Mouse (Mus musculus): ENCODE measurements at regions not wholly inside any gene's neighbourhood (a gene's known extent, or its start where the extent isn't known, plus 50 kb on each side); places are given as distances from the start of the nearest gene placed in this dataset.

DNA sequence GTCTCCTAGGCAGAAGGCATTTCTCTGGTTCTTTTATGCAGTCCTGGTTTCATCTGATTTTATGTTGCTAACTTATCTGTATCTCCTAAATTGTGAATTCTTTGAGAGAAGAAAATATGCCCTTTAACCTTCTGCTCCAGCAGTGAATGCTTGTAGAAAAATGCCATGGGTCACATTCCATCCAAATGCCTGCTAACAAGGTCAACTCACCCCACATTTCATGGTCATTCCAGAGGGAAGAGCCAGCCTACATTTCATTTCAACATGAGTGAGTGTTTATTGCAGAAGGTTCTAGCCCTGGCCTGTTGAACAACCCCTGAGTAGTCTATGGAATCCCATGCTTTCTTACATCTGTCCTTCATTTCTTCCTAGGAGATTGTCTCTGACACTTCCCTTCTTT is 147.7 kb downstream of the Erv3 start:
- peaks cover 4% of the 10 kb centered on the region for H3K27me3 ChIP-seq (replicated peaks)
- TF ChIP-seq FLI1 (IDR thresholded peaks at IDR 0.05; ENCODE audit: low read length) (no peak), GATA1 (IDR thresholded peaks at IDR 0.05; ENCODE audit: borderline replicate concordance, low read length) (no peak)
- no peaks in the 10 kb centered on the region for H3K4me1 ChIP-seq
- no peak overlapping the region for H3K4me3 ChIP-seq (replicated peaks)
- peaks cover 9% of the 10 kb centered on the region for H3K9me3 ChIP-seq
- H3K36me3 ChIP-seq (replicated peaks; ENCODE audit: low read length): no peaks in the 10 kb centered on the region

DNA sequence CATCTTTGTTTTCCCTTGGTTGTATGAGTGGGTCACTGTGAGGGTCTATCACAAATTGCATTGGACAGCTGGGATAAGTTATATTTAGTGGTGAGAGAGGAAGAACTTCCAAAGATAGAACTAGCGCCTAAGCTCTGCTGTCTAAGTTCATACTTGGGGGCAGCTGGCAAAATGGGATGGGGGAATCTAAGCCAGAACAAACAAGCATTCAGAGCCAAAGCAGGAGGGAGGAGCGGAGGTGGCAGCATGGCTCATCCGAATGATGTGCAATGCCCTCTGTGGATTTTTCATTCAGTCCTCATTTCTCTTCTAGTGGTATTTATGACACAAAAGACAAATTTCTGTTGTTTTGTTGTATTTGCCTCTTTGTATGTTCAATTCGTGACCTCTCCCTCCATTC is 144.5 kb upstream of the Adra1d start:
- Histone ChIP-seq H3K4me1 (peaks cover 24% of the 10 kb centered on the region), H3K36me3 (replicated peaks; ENCODE audit: low read length) (no peaks in the 10 kb centered on the region), H3K27me3 (replicated peaks) (peaks cover 20% of the 10 kb centered on the region), H3K4me3 (replicated peaks) (no peak overlapping the region), H3K9me3 (peaks cover 4% of the 10 kb centered on the region; the same call in 1 of the 2 replicates)
- TF ChIP-seq FLI1 (IDR thresholded peaks at IDR 0.05; ENCODE audit: low read length) (no peak), GATA1 (IDR thresholded peaks at IDR 0.05; ENCODE audit: borderline replicate concordance, low read length) (no peak)

DNA sequence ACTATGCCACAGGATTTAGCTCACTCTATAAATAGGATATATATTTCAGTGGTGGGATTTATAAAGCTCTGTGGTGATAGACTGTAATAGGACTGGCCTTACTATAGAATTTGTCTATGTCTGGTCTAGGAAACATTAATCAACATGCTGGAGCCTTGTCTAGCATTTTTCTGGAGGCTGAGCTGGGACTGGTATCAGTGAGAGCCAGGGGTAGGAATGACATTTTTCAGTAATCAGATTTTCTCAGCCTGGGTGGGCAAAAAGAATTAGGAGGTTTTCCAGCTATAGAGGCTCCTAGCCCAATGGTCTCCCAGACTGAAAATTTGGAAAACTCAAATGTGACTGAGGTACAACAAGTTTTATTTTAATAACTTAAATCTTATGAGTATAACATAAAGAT is 142.3 kb upstream of the Adra1d start:
- H3K36me3 ChIP-seq (replicated peaks; ENCODE audit: low read length): no peaks in the 10 kb centered on the region
- peaks cover 4% of the 10 kb centered on the region; the same call in 1 of the 2 replicates for H3K9me3 ChIP-seq
- H3K4me1 ChIP-seq: peaks cover 31% of the 10 kb centered on the region
- no peak for TF ChIP-seq FLI1 (IDR thresholded peaks at IDR 0.05; ENCODE audit: low read length)
- TF ChIP-seq GATA1 (IDR thresholded peaks at IDR 0.05; ENCODE audit: borderline replicate concordance, low read length): no peak
- H3K27me3 ChIP-seq (replicated peaks): peaks cover 31% of the 10 kb centered on the region
- H3K4me3 ChIP-seq (replicated peaks): no peak overlapping the region

DNA sequence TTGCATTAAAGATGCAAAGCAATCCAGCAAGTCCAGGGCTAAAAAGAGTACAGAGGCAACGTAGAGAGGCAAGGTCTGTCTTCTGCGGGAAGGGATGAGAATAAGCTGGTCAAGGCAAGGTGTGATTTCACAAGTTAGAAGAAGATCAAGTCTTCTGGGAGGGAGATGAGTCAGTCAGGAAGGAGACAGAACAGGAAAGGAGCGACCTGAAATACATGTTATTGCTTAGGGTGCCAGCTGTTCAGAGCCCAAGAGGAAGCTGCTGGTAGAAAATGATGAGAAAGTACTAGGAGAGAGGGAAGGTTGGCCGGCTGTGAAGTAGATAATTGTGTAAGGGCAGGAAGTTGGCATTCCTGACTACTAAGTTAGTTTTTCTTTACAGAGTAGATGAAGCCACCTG is 140.1 kb upstream of the Adra1d start:
- Histone ChIP-seq H3K27me3 (replicated peaks) (peaks cover 40% of the 10 kb centered on the region), H3K36me3 (replicated peaks; ENCODE audit: low read length) (no peaks in the 10 kb centered on the region), H3K4me3 (replicated peaks) (no peak overlapping the region), H3K9me3 (no peaks in the 10 kb centered on the region), H3K4me1 (peaks cover 31% of the 10 kb centered on the region)
- no peak for TF ChIP-seq FLI1 (IDR thresholded peaks at IDR 0.05; ENCODE audit: low read length)
- TF ChIP-seq GATA1 (IDR thresholded peaks at IDR 0.05; ENCODE audit: borderline replicate concordance, low read length): no peak

DNA sequence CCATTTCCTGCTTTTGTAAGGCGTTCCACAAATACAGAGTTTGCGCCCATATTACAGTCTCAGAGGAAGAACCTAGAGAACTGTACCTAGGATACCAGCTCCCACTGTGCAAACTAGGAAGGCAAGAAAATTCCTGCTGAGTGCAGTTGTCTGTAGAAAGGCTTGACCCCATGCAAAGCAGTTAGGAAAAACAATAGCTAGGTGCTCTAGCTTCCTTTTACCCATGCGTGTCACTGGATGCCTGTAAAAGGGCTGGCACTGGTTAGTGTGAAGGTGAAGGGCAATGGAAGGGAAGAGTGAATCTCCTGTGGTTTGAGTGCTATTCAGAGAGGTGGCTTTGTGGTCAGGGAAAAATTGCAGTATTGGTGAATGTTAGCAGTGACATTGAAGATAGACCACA is 137.7 kb upstream of the Adra1d start:
- TF ChIP-seq GATA1 (IDR thresholded peaks at IDR 0.05; ENCODE audit: borderline replicate concordance, low read length) (no peak), FLI1 (IDR thresholded peaks at IDR 0.05; ENCODE audit: low read length) (no peak)
- Histone ChIP-seq H3K9me3 (no peaks in the 10 kb centered on the region), H3K4me3 (replicated peaks) (no peak overlapping the region), H3K4me1 (peaks cover 29% of the 10 kb centered on the region), H3K27me3 (replicated peaks) (peaks cover 38% of the 10 kb centered on the region), H3K36me3 (replicated peaks; ENCODE audit: low read length) (no peaks in the 10 kb centered on the region)

DNA sequence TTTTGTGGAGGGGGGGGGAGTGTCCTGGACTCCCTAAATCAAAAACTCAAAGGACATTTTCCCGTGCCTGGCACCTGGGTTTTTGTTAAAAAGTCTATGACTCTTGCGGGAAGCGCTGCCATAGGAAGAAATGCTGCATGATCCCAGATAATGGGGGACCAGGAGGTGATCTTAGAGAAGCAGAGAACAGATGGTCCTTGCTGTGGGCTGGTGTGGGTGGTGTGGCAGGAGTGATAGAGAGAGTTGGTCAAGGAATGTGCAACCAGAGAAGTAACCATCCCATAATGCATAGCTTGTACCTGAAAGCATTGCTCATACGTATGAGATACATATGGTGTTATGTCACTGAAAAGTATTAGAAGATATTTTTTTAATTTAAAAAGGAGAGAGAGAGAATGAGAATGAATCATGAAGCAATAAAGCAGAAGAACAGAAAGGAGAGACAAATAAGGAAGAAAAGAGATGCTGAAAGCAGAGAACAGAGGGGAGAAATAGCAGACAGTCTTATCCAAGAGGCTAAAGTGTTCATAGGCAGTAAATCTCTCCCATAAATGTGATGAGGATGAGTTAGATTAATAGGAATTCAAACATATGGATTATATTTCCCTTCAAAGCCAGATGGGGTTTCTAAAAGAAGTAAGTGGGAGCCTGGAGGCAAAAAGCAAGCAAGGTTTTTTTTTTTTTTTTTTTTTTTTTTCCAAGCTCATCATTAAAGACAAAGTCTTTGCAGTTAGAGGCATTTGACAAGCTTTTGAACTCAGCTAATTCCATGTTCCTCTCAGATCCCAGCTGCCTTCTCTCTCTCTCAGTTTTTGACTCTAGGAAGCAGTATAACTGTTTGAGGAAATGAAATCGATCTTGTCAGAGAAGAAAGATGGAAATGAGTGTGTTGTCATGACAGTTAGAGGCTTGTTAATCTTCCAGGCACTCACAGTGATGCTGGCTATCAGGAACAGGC is 136.2 kb upstream of the Adra1d start:
- Histone ChIP-seq H3K36me3 (replicated peaks; ENCODE audit: low read length) (no peaks in the 10 kb centered on the region), H3K4me3 (replicated peaks) (no peak overlapping the region), H3K9me3 (no peaks in the 10 kb centered on the region), H3K27me3 (replicated peaks) (peaks cover 38% of the 10 kb centered on the region), H3K4me1 (peaks cover 14% of the 10 kb centered on the region)
- TF ChIP-seq GATA1 (IDR thresholded peaks at IDR 0.05; ENCODE audit: borderline replicate concordance, low read length) (no peak), FLI1 (IDR thresholded peaks at IDR 0.05; ENCODE audit: low read length) (no peak)

DNA sequence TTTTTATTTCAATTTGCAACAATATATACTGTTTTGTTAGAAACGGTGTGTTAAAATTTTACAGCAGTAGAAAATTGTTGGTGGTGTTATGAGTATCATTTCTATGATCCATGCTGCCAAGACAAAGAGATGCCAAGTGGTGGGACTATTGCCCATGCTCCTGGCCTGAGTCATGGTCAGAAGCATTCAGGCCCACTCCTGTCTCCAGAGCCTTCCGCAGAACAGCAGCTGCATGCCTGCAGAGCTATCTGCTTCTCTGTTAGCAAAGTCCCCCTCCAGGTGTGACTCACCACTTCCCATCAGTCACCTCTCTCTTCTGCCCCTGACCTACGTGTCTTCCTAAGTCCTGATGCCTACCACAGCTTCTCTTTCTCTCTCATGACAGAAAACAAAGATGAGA is 134.2 kb upstream of the Adra1d start:
- H3K4me3 ChIP-seq (replicated peaks): no peak overlapping the region
- H3K9me3 ChIP-seq: 0 out of 2 replicates have a peak, but pooled peaks cover 2% of the 10 kb centered on the region
- no peaks in the 10 kb centered on the region for H3K36me3 ChIP-seq (replicated peaks; ENCODE audit: low read length)
- H3K4me1 ChIP-seq: peaks cover 7% of the 10 kb centered on the region
- TF ChIP-seq GATA1 (IDR thresholded peaks at IDR 0.05; ENCODE audit: borderline replicate concordance, low read length): no peak
- peaks cover 29% of the 10 kb centered on the region for H3K27me3 ChIP-seq (replicated peaks)

DNA sequence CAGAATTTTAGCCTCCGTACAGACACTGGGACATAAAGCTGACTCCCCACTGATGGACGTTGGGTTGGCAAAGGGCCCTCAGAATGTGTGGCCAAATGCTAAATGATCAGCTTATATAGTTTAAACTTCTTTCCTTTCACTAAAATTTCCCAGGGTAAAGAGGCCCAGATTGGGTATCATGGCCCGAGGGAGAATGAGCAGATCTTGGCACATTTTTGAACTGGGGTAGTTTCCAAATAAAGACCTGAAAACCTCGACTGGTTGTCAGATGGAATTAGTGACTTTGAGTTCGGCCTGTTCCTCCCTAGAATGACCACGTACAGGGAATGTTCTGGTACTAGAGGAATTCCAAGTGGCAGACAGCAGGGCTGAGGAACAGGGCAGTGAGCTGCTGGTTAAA is 127.9 kb upstream of the Adra1d start:
- H3K36me3 ChIP-seq (replicated peaks; ENCODE audit: low read length): no peaks in the 10 kb centered on the region
- 0 out of 2 replicates have a peak, but pooled peaks cover 2% of the 10 kb centered on the region for H3K9me3 ChIP-seq
- no peak overlapping the region for H3K4me3 ChIP-seq (replicated peaks)
- TF ChIP-seq GATA1 (IDR thresholded peaks at IDR 0.05; ENCODE audit: borderline replicate concordance, low read length): no peak
- no peak for TF ChIP-seq FLI1 (IDR thresholded peaks at IDR 0.05; ENCODE audit: low read length)
- H3K27me3 ChIP-seq (replicated peaks): peaks cover 6% of the 10 kb centered on the region
- no peaks in the 10 kb centered on the region for H3K4me1 ChIP-seq

DNA sequence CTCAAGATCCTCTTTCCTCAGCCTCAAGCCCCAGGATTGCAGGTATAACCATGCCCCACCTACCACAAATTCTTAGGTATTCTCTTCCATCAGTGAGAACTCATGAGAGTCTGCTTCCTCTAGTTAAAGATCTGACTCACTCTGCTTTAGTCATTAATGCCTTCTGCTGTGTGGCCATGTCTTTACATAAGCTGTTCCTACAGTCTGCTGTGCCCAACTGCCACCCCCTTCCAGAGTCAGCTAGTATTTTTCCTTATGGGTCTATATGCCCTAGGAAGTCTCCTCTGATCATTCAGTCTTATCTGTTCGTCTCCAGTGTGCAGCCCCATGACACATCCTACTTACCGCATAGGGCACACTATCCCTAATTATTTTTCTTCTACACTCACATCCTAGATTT is 126.2 kb upstream of the Adra1d start:
- no peak overlapping the region for H3K4me3 ChIP-seq (replicated peaks)
- H3K4me1 ChIP-seq: no peaks in the 10 kb centered on the region
- no peaks in the 10 kb centered on the region for H3K36me3 ChIP-seq (replicated peaks; ENCODE audit: low read length)
- peaks cover 3% of the 10 kb centered on the region for H3K27me3 ChIP-seq (replicated peaks)
- no peak for TF ChIP-seq FLI1 (IDR thresholded peaks at IDR 0.05; ENCODE audit: low read length)
- TF ChIP-seq GATA1 (IDR thresholded peaks at IDR 0.05; ENCODE audit: borderline replicate concordance, low read length): no peak
- 0 out of 2 replicates have a peak, but pooled peaks cover 2% of the 10 kb centered on the region for H3K9me3 ChIP-seq

DNA sequence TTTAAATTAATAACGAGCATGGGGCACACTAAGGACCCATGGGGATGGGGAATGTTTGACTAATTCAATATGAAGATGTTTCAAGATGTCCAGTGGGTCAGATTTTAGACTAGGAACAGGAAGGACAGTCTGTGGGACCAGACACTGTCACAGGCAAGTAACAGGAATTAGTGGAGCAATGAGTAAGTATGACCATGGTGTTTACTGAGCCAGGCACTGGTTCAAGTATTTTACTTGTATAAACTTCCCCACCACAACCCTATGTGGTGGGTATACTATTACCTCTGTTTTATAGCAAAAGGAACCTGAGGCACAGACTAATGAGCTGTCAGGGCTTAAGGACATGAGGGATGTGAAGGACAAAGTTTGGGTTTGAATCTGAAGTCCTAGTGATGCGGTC is 125.4 kb upstream of the Adra1d start:
- Histone ChIP-seq H3K4me3 (replicated peaks) (no peak overlapping the region), H3K36me3 (replicated peaks; ENCODE audit: low read length) (no peaks in the 10 kb centered on the region), H3K9me3 (no peaks in the 10 kb centered on the region), H3K27me3 (replicated peaks) (peaks cover 3% of the 10 kb centered on the region), H3K4me1 (no peaks in the 10 kb centered on the region)
- TF ChIP-seq FLI1 (IDR thresholded peaks at IDR 0.05; ENCODE audit: low read length): no peak
- TF ChIP-seq GATA1 (IDR thresholded peaks at IDR 0.05; ENCODE audit: borderline replicate concordance, low read length): no peak

All from megakaryocyte, embryonic 14.5 days (primary cell).